Mouse (Mus musculus) gastrocnemius, adult 2 months (tissue): ENCODE measurements around the gene Rxra. TPM values are rescaled to one million over a fixed set of nuclear protein-coding genes. Genes with fewer than 3 reads are reported as not detected.

Experiments used
- DNase-seq: peaks from one replicate; pipeline ENCODE4 v3.0.0; 2022
- H3K27ac ChIP-seq: fragments of 200-600 bp; 2 replicates; pipeline ENCODE4 v1.8.1; 2022; ENCODE audit warnings: mild to moderate bottlenecking
- H3K4me3 ChIP-seq: fragments of 200-600 bp; 2 replicates; pipeline ENCODE4 v1.8.1; 2022; ENCODE audit warnings: mild to moderate bottlenecking, moderate library complexity
- CTCF ChIP-seq: fragments of 200-600 bp; IDR thresholded peaks from 2 replicates; pipeline ENCODE4 v1.8.1; 2022; ENCODE audit warnings: antibody characterized with exemption, mild to moderate bottlenecking, moderate library complexity
- intact Hi-C: fragments of 180-260 bp; cut with DNase I; formaldehyde crosslinking; loops from one replicate; pipeline ENCODE4 v1.15.1; 2025
- total RNA-seq, 2 experiments: library from RNA; stranded (reverse); gene quantifications; 2 replicates each; pipeline ENCODE4 v1.2.3; 2021

Rxra gene
- total RNA-seq, 2 experiments from 2014 or later = 118 to 120 TPM

- Histone ChIP-seq H3K4me3 (no peak overlapping the region), H3K27ac (peak overlapping the region; percentile 20; the same call in 1 of the 2 replicates)
- intact Hi-C loops = no loop called here
- no peak for TF ChIP-seq CTCF
- DNase-seq = no peak
These were observed 74.3 kb downstream of the Rxra start for GRCm38 (mm10) chr2:27750399-27751134.

- Histone ChIP-seq H3K27ac (peak overlapping the region; percentile 20; the same call in 1 of the 2 replicates), H3K4me3 (no peak overlapping the region)
- no peak for DNase-seq
- TF ChIP-seq CTCF = no peak
- intact Hi-C loops = no loop called here
These were observed 74.9 kb downstream of the Rxra start for GRCm38 (mm10) chr2:27751135-27751519.

- DNase-seq = no peak
- no peak for TF ChIP-seq CTCF
- H3K4me3 ChIP-seq = no peak overlapping the region
- H3K27ac ChIP-seq = no peak overlapping the region
- intact Hi-C loops = no loop called here
These were observed 75.6 kb downstream of the Rxra start for GRCm38 (mm10) chr2:27751803-27752202.

GRCm38 (mm10) chr2:27754094-27754493, 77.9 kb downstream of the Rxra start:
- H3K27ac ChIP-seq = no peak overlapping the region
- no peak for DNase-seq
- no peak for TF ChIP-seq CTCF
- intact Hi-C loops = no loop called here
- H3K4me3 ChIP-seq = no peak overlapping the region

GRCm38 (mm10) chr2:27755986-27756641, 79.9 kb downstream of the Rxra start:
- DNase-seq = no peak
- no peak overlapping the region for H3K4me3 ChIP-seq
- intact Hi-C loops = no loop called here
- H3K27ac ChIP-seq = peak overlapping the region; percentile 89; the same call in 1 of the 2 replicates
- no peak for TF ChIP-seq CTCF

GRCm38 (mm10) chr2:27758414-27759301, 82.4 kb downstream of the Rxra start:
- H3K4me3 ChIP-seq = peak overlapping the region; percentile 61
- DNase-seq = peak; percentile 96
- TF ChIP-seq CTCF = no peak
- intact Hi-C loops = loop anchor here (1.0 kb wide), 1 partner anchor 80 kb away; no protein-coding TSS in a partner anchor
- peak overlapping the region; percentile 89 for H3K27ac ChIP-seq

GRCm38 (mm10) chr2:27759431-27759830, 83.2 kb downstream of the Rxra start:
- intact Hi-C loops = no loop called here

GRCm38 (mm10) chr2:27761260-27761995, 85.2 kb downstream of the Rxra start:
- intact Hi-C loops = loop anchor here (10.0 kb wide), 1 partner anchor 477 kb away; no protein-coding TSS in a partner anchor
- Histone ChIP-seq H3K27ac (peak overlapping the region; percentile 56), H3K4me3 (no peak overlapping the region)
- TF ChIP-seq CTCF = no peak
- peak; percentile 66 for DNase-seq

More at GRCm38 (mm10) chr2:27759431-27759830, 83.2 kb downstream of the Rxra start:
- Histone ChIP-seq H3K27ac (peak overlapping the region; percentile 89), H3K4me3 (peak overlapping the region; percentile 61)
- no peak for TF ChIP-seq CTCF
- no peak for DNase-seq

GRCm38 (mm10) chr2:27761996-27762340, 85.7 kb downstream of the Rxra start:
- no peak overlapping the region for H3K4me3 ChIP-seq
- peak overlapping the region; percentile 56 for H3K27ac ChIP-seq
- intact Hi-C loops = loop anchor here (10.0 kb wide), 1 partner anchor 477 kb away; no protein-coding TSS in a partner anchor
- DNase-seq = no peak
- TF ChIP-seq CTCF = no peak

- H3K4me3 ChIP-seq = no peak overlapping the region
- TF ChIP-seq CTCF = no peak
- peak overlapping the region; percentile 56 for H3K27ac ChIP-seq
- intact Hi-C loops = loop anchor here (10.0 kb wide), 1 partner anchor 478 kb away; no protein-coding TSS in a partner anchor
- no peak for DNase-seq
These were observed 86.3 kb downstream of the Rxra start for GRCm38 (mm10) chr2:27762509-27762908.

- intact Hi-C loops = loop anchor here (10.0 kb wide), 1 partner anchor 478 kb away; no protein-coding TSS in a partner anchor
- Histone ChIP-seq H3K4me3 (no peak overlapping the region), H3K27ac (peak overlapping the region; percentile 56)
- no peak for TF ChIP-seq CTCF
- no peak for DNase-seq
These were observed 86.9 kb downstream of the Rxra start for GRCm38 (mm10) chr2:27762920-27763780.
